8 mouse cellular contexts compared by ENCODE assay signal in the genomic region with DNA sequence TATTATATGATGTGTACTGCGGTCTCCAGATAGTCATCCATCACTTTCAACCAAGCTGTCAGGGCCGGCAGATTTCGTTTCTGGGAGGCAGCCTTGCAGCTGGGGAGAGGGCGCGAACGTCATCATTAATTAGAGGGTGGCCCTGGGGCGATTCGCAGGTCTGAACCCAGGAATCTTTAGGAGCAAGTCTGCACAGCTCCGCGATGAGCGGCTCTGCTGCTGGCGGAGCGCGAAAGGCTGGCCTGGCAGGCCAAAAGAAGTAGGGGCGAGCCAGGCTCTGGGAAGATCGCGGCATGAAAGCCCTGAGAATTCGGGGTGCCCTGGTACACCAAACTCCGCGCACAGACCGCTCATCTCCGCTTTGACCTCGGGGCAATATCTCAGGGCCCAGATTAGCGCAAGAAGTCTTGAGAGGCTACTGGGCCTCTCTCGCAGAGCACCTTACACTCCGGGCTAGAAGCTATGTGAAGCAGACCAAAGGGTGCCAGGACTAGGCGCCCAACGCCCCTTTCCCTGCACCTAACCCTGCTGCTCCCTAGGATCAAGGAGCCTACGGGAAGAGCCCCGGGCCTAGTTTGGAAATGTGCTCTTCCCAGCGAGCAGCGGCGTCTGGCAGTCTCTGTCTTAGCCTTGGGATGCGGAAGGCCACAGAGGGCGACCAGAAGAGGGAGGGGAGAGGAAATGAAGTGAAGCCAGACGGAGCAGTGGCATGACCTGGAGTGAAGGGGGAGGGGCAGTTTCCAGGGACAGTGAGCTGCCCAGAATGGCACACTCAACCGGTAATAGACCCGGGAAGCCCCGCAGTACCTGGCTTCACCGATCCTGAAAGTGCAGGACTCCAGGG. TPM values are rescaled to one million over a fixed set of nuclear protein-coding genes. Genes with fewer than 3 reads are reported as not detected.
DNase-seq lines count a peak whose midpoint lies in the region; ATAC-seq lines count a peak whose summit lies in the region.
"Had no signal": no experiment of that assay in that cellular context is flagged by ENCODE, and none has a peak within 500 bp of the region (broad histone marks: within the 10 kb centered on the region; RNA-seq: fewer than 3 reads in every experiment).

No protein-coding gene starts in this region.

- WGBS in forebrain, embryonic 13.5 days = under 1% methylated on average over 39 of the region's 40 CpGs
- WGBS in midbrain, embryonic 13.5 days = 1% methylated on average over 40 of the region's 40 CpGs

- no peaks in the 10 kb centered on the region for H3K9me3 ChIP-seq in forebrain, embryonic 13.5 days (replicated peaks)
- no peaks in the 10 kb centered on the region for H3K9me3 ChIP-seq in midbrain, embryonic 13.5 days

- 0 out of 2 replicates have a peak, but pooled peaks have one; percentile 14 for ATAC-seq in forebrain, embryonic 13.5 days
- ATAC-seq in midbrain, embryonic 13.5 days = 0 out of 2 replicates have a peak, but pooled peaks have one; percentile 5

- H3K27me3 ChIP-seq in forebrain, embryonic 13.5 days = peaks cover 99% of the 10 kb centered on the region
- peaks cover 99% of the 10 kb centered on the region for H3K27me3 ChIP-seq in midbrain, embryonic 13.5 days

- H3K9ac ChIP-seq in forebrain, embryonic 13.5 days = no peak overlapping the region
- H3K9ac ChIP-seq in midbrain, embryonic 13.5 days (replicated peaks) = peak overlapping the region; percentile 32; the same call in 1 of the 2 replicates

- no peaks in the 10 kb centered on the region for H3K36me3 ChIP-seq in forebrain, embryonic 13.5 days (ENCODE audit: poor library complexity, severe bottlenecking)
- no peaks in the 10 kb centered on the region for H3K36me3 ChIP-seq in midbrain, embryonic 13.5 days

- peak; percentile 75 for DNase-seq in embryo, embryonic 10.5 days (ENCODE audit: low spot score)
- DNase-seq in kidney, adult 11 months = peak; percentile 22
- no peak for DNase-seq in gastrocnemius, adult 8-10 months (ENCODE audit: low spot score in 2 of 2)
- no peak for DNase-seq in spleen, postnatal 36 days (ENCODE audit: low spot score in 2 of 2)
- no peak for DNase-seq in gastrocnemius, postnatal 4 days (ENCODE audit: low spot score in 2 of 2)

- H3K4me2 ChIP-seq in forebrain, embryonic 13.5 days = peak overlapping the region; percentile 24
- peak overlapping the region; percentile 40 for H3K4me2 ChIP-seq in midbrain, embryonic 13.5 days (replicated peaks)

- peak overlapping the region; percentile 13 for H3K4me3 ChIP-seq in forebrain, embryonic 13.5 days
- H3K4me3 ChIP-seq in midbrain, embryonic 13.5 days (replicated peaks) = peak overlapping the region; percentile 22
- H3K4me3 ChIP-seq: myocyte had no signal

- no peak overlapping the region for H3K27ac ChIP-seq in forebrain, embryonic 13.5 days
- no peak overlapping the region for H3K27ac ChIP-seq in midbrain, embryonic 13.5 days

- H3K4me1 ChIP-seq in forebrain, embryonic 13.5 days = peaks cover 34% of the 10 kb centered on the region
- peaks cover 46% of the 10 kb centered on the region for H3K4me1 ChIP-seq in midbrain, embryonic 13.5 days (replicated peaks)

RNA-seq across cellular contexts. Expression of a gene that starts 3.1 kb away (rescaled TPM):
- not detected in 2 replicates for polyA plus RNA-seq in forebrain, embryonic 13.5 days (2015; fragmentation: Nextera tagmentation; extraction: Ambion mirVana)
- polyA plus RNA-seq in midbrain, embryonic 13.5 days (2015; fragmentation: Nextera tagmentation; extraction: Ambion mirVana) = 1.2 and 1.5 TPM in 2 replicates
- not detected for total RNA-seq in gastrocnemius, adult 8-10 months (2022)
- not detected for total RNA-seq in gastrocnemius, postnatal 4 days (2021)
- polyA plus RNA-seq: myocyte had no signal

Comparison
In these comparisons a context has a peak if more than half of its experiments do, and no peak if none do; other contexts are left out.
1. DNase-seq: peak in embryo, embryonic 10.5 days (single experiment) and kidney, adult 11 months (single experiment); none in gastrocnemius, adult 8-10 months (0 of 2), spleen, postnatal 36 days (0 of 2) and gastrocnemius, postnatal 4 days (0 of 2).